Mouse (Mus musculus) cerebellum, adult 8-10 months (tissue): Measurements from ENCODE around the gene Bsg.
"Not testable (repeated sequence)": the region's sequence is repeated elsewhere in the genome, so short reads cannot be mapped to it uniquely, and the experiment has no call there.

Experiments
- DNase-seq: peaks from one replicate; pipeline ENCODE4 v3.0.0; 2022

The Bsg gene

GRCm38 (mm10) chr10:79736706-79737105, 32.4 kb downstream of the Bsg start:
- DNase-seq, result no peak

- no peak for DNase-seq
Measured at GRCm38 (mm10) chr10:79738259-79738658, 34.0 kb downstream of the Bsg start.

- DNase-seq, result no peak
Measured at GRCm38 (mm10) chr10:79739234-79739633, 34.9 kb downstream of the Bsg start.

DNA sequence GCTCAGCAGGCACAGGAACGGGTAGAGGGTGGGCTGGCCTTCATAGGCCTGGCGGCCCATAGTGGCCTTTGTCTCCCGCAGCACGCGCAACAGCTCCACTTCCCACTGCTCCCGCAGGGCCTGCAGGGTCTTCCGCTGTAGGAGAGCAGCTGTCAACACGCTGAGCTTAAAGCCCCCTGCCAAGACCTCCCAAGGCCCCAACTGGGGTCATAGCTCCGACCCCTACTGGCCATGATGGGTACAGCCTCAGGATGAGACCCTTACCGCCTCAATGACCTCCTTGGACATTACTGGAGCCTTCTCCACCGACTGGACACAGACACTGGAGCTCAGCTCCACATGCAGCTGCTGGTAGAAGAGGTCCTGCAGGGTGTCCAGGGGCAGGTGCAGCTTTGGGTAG, 36.6 kb downstream of the Bsg start:
- no peak for DNase-seq

GRCm38 (mm10) chr10:79743161-79743560, 38.9 kb downstream of the Bsg start:
- DNase-seq, result no peak

DNA sequence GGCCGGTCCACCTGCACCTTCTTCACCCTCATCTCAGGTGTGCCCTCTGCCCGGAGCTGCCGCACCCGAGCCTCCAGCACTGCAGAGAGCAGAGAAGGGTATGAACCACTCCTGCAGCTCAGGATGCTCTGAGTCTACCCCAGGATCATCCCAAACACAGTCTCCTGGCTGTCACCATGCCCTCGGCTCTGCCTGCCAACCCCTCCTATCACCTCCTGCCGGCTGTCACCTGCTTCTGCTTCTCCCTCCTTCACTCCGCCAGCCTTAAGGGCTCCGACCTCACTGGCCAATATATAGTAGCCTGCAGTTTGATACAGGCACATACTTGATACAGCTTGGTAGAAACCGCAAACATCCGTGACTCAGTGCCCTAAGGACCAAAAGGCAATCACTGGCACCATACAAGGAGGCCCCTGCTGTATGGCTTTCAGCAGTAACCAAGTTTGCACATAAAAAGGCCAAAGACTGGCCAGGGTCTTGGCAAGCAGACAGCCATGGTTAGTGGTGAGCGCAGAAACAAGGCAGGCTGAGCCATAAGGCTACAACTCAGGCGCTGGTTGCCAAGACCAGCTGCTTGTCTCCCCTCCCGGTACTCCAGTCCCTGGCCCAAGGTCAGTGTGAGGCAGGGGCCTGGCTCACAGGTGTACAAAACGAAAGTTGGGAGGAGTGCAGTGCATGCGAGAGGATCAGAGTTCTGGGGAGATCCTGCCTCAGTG, 39.5 kb downstream of the Bsg start:
- peak; percentile 59 for DNase-seq

GRCm38 (mm10) chr10:79745411-79745810, 41.1 kb downstream of the Bsg start:
- no peak for DNase-seq

DNA sequence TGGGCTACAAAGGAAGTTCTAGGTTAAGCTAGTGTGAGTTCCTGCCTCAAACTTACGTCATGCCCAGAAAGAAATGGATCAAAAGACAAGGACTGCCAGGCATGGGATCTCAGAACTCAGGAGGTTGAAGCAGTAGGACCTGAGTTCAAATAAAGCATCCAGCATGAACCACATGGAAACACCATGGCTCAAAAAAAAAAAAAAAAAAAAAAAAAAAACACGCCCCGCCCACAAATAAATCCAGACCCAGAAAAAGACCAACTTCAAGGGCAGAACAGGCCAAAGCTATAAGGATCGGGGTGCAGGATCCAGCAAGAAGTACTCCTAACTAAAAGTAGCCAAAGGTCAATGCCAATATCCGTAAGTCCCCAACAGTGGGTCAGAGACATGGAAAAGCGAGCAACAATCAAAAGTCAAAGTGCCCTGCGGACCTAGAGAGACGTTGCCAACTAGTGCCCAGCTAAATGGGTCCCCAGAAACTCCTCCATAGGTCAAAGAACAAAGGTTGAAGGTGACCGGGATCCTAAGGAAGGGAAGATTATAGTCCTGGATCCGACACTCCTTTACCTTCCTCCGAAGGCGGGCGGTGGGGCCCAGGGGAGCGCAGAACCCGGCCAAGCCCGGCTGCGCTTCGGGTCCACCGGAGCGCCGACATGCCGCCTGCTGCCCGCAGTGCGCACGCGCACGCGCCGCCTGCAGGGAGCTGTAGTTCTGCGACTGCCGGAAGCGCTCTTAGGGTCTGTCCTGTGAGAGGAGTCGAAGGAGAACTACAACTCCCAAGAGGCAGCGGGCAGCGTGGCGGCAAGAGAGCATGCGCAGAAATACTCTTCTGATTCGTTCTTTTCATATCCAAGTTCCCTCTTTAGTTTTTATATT, 41.8 kb downstream of the Bsg start, which contains the start of gene Polrmt:
TSS of gene Polrmt (minus strand) at position 684 of the 876 bp plus-strand sequence.
- DNase-seq, result peak; percentile 93

DNA sequence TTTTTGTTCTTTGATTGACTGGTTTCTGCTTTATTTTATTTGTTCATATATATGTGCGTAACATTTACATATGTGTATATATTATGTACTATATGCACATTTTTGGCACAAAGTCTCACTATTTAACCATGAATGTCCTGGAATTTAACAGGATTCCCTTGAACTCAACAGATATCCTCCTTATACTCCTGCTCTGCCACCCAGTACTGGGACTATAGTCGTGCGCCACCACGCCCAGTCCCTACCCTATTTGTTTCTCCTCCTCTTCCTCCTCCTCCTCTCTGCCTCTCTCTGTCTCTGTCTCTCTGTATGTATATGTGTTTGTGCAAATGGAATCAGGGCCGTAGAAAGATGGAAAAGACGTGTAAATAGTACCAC, 42.5 kb downstream of the Bsg start:
- no peak for DNase-seq

DNA sequence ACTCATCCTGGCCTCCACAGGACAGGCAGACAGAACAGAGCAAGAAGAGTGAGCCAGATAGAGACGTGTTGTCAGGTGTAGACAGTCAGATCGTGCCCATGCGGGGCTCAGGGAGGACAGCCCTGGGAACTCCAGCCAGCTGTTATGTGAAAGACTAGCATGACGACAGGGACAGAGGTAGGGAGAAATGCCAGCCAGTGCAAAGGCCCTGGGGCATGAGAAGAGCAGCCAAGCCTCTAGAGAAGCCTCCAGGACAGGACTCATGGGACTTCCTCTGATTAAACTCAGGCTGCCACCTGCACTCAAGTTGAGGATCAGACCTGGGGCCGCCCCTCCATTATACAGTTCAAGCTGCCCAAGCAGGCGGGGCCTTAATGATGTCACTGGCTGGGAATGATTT, 44.2 kb downstream of the Bsg start:
- DNase-seq, result no peak

- DNase-seq, result peak; percentile 80
Measured at GRCm38 (mm10) chr10:79754856-79755516, 50.7 kb downstream of the Bsg start, which contains the start of gene Fgf22. TSS of gene Fgf22 (plus strand) at chr10:79755076.

- DNase-seq, result no peak
Measured at GRCm38 (mm10) chr10:79755854-79756253, 51.6 kb downstream of the Bsg start.

DNA sequence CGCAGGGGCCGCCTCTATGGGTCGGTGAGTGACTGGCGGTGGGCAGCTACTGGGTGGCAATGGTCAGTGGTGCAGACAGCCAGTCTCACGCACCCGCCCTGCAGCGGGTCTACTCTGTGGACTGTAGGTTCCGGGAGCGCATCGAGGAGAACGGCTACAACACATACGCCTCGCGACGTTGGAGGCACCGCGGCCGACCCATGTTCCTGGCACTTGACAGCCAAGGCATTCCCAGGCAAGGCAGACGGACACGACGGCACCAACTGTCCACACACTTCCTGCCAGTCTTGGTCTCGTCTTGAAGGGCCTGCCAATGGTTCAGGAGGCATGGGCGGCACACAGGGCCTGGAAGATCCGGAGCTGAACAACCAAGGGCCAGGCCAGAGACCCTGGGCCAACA, 52.4 kb downstream of the Bsg start:
- DNase-seq, result no peak

DNA sequence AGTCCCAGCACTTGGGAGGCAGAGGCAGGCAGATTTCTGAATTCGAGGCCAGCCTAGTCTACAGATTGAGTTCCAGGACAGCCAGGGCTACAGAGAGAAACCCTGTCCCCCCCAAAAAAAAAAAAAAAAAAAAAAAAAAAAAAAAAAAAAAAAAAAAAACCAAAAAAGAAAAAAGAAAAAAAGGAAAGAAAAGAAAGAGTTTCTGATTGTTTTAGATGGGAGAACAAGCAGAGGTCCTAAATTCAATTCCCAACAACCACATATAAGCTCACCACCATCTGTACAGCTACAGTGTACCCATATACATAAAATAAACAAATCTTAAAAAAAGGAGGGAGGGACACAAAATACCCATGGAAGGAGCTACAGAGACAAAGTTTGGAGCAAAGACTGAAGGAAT, 55.4 kb downstream of the Bsg start:
- not testable (repeated sequence) for DNase-seq

DNA sequence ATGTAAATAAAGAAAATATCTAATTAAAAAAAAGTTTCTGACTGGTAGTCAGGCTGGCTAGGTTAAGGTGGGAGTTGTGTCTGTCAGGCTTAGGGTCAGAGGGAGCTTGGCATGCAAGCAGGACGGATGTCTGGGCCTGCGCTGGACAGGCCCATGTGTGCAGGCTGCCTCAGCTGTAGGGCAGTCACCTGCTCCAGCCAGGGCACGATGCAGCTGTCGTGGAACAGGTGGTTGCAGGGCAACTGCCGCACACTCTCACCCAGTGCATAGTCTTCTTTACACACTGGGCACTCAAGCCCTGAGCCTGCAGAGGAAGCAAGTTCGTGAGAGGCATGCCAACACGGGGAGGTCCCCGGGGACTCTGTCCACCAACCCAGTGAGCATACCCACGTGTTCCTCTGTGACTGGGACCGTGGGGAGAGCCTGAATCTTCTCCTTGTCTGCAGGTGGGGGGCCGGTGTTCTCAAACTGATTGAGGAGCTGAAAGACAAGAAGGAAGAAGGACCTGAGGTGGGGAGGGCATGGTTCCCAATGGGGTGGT, 56.4 kb downstream of the Bsg start:
- DNase-seq, result no peak
